Mouse (Mus musculus): Measurements from ENCODE around the gene Ppip5k2.
"Not testable (repeated sequence)": the region's sequence is repeated elsewhere in the genome, so short reads cannot be mapped to it uniquely, and the experiment has no call there.

The Ppip5k2 gene

DNA sequence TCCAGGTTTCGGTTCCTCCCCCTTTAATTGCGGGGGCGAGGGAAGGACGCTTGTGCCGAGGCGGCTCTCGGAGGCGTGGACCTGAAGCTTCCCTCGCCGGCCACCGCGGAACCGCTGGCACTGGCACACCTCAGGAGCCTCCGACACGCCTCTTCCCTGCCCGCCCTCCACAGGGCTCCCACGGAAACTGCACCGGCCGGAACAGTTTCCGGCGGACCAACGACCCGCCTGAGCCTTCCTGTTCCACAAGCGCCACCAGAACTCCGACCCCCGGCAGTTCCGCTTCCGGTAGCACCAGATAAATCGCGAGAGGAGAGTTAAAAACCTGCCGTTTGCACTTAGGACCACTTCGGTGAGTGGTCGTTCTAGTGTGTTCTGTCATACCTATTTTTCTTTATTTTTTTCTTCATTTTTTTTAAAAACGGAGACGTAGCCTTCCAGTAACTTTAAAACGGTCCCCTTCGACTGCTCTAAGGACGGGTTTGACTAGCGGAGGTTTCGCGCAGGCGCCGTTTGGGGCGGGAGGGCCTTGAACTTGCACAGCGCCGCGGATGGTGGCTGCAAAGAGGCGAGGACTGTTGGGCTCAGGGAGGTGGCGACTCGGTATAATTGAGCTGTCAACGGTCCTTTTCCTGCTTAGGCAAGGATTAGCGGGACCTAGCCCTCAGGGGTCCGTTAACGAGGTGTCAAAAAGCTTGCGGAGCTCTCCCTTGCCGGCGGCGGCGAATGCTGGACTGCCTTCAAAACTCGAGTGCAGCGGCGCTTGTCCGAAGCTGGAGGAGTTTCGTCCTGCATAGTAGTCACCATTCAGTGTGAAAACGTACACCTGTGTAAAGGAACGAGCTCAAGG, at the start of gene Ppip5k2, which contains the start of gene Gin1:
Gene Ppip5k2, minus strand, starts transcription at position 508 of the 850 bp plus-strand sequence.
Gene Gin1, plus strand, starts transcription at position 269 of the 850 bp plus-strand sequence.
- peak; percentile 97 for DNase-seq (ENCODE audit: low read depth, low spot score)

DNA sequence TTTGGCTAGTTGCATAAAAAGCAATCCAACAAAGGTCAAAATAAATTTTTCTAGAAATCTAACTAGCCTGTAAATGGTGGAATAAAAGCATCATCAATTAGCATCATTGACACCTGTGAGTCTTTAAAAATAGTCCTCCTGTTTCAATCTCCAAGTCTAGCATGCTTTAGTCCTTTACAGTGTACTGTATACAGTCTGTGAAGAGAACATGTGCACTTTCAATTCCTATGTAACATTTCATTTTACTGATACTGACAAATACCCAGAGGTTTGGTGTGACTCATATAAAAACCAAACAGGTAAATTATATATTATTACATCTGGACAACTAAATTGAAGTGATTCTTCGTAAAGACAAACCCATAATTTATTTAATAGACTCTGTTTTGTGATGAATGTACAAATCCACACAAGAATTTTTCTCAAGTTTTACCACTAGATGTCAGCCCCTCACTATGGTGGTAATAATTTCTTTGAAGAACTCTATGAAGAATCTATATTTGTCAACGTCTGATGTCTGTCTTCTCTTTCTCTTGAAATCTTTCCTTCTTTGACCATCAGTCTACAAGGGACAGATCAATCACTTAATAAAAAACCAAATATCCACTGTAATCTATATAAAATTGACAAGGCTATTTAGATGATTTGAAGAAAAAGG, 39.2 kb upstream of the Ppip5k2 start:
- DNase-seq (ENCODE audit: low read depth, low spot score), result peak; percentile 19

GRCm38 (mm10) chr1:97804520-97804919, 34.3 kb upstream of the Ppip5k2 start:
- no peak for DNase-seq (ENCODE audit: low read depth, low spot score)

DNA sequence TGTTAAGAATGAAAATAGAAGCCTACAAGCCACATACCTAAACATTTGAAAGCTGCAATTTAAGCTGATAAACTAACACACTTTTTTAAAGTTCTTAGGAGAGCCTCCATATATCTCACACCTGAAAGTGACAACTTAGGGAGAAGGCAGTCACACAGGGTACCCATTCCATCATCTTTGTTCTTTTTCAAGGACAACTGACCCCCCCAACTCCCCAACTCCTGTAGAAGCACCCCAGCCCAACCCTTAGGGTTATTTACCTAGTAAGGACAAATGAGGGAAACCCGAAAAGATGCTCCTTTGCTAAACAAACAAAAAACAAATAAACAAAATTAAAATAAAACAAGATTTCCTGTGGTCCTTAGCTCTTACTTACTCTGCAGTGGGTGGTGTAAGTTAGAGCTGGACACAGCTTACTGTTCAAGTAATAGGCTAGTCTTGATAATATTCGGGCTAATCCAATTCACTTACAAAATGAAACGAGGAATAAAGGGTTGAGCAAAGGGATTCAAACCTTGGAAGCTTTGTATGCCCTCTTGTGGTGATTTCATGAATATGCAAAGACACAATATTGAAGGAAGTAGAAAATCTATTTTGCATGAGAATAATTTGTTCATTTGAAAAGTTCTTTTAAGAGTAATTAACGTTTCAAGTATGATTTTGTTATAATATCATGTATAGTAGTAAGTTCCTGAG, 32.1 kb upstream of the Ppip5k2 start:
- DNase-seq (ENCODE audit: low read depth, low spot score), result peak; percentile 43

- no peak for DNase-seq (ENCODE audit: low read depth, low spot score)
These were observed 25.7 kb upstream of the Ppip5k2 start for GRCm38 (mm10) chr1:97795936-97796335.

- DNase-seq (ENCODE audit: low read depth, low spot score), result no peak
These were observed 23.9 kb upstream of the Ppip5k2 start for GRCm38 (mm10) chr1:97794110-97794509.

GRCm38 (mm10) chr1:97788490-97788889, 18.3 kb upstream of the Ppip5k2 start:
- no peak for DNase-seq (ENCODE audit: low read depth, low spot score)

- DNase-seq (ENCODE audit: low read depth, low spot score), result no peak
These were observed 17.5 kb upstream of the Ppip5k2 start for GRCm38 (mm10) chr1:97787674-97788073.

DNA sequence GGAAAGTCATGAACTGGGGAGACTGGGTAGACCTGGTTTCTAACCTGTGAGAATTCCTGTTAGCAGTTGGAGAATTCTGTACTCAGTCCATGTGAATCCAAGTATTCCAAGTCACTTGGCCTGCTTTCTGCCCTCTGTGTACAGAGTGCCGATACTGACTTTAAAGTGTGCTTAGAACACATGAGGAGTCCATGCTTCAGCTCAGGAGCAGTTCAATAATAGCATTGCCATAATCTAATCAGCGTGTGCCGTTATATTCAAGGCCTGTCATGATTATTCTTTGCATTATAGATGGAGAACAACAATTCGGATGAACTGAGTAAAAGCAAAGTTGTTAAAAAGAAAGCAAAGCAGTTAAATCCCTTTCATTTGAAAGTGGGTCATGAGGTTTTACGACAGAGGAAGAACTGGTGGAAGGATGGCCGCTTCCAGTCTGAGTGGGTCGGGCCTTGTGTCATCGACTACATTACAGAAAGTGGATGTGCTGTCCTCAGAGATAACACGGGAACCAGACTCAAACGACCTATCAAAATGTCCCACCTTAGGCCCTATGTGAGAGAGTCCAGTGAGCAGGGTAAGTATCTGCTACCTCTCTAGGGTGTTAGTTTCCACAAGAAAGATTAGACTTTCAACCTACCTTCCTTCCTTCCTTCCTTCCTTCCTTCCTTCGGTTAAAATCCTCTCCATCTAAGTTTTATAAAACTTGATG, 15.6 kb upstream of the Ppip5k2 start:
- no peak for DNase-seq (ENCODE audit: low read depth, low spot score)

DNA sequence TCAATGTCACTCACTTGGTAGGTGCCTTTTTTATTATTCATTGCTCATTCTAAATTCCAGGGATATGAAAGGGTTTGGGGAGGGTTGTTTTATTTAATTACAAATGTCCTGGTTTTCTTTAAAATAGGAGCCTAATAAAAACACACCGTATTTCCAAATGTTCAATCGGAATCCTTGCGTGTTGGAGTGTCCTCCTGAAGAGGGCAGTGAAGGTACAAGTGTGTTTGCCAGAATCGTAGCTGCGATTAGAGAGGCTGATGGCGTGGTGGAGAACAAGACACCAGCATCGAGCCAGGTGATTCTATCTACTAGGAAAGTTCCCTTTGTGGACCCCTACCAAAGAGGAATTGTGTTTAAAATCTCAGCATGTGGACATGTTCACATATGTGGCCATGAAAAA, 14.7 kb upstream of the Ppip5k2 start:
- DNase-seq (ENCODE audit: low read depth, low spot score), result no peak

- no peak for DNase-seq (ENCODE audit: low read depth, low spot score)
These were observed 11.5 kb upstream of the Ppip5k2 start for GRCm38 (mm10) chr1:97781674-97782073.

GRCm38 (mm10) chr1:97773973-97774372, 3.8 kb upstream of the Ppip5k2 start:
- no peak for DNase-seq (ENCODE audit: low read depth, low spot score)

DNA sequence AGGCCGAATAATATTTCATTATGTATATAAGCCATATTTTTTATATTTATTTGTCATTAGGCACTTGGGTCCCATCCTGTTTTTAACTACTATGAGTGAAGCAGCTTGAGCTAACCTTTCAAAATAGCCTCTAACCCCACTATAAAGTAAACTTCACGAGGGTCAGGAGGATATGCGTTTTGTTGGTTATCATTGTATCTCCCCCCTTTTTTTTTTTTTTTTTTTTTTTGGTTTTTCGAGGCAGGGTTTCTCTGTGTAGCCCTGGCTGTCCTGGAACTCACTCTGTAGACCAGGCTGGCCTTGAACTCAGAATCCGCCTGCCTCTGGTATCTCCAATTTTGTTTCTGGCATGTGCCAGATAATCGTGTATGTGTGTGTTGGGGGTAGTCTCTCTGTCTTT, 3.2 kb upstream of the Ppip5k2 start:
- no peak for DNase-seq (ENCODE audit: low read depth, low spot score)

DNA sequence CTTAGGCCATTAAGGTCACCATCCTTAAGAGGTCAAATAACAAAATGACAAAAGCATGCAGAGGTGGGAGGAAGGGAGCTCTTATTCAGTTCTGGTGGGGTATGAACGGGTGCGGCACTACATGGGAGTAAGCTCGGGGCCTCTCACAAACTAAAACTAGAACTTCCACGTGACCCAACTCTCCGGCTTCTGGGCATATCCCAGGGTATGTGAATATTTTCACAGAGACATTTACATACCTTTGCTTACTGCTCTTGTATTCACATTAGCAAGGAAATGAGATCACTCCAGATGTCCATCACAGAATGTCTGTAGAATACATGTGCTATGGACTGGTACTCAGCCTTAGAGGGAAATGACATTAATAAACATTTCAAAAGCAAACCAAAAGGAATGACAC, 1.5 kb upstream of the Ppip5k2 start:
- no peak for DNase-seq (ENCODE audit: low read depth, low spot score)

- no peak for DNase-seq (ENCODE audit: low read depth, low spot score)
These were observed 907 bp upstream of the Ppip5k2 start for GRCm38 (mm10) chr1:97771118-97771517.

GRCm38 (mm10) chr1:97769294-97769903, 812 bp downstream of the Ppip5k2 start:
- DNase-seq (ENCODE audit: low read depth, low spot score), result peak; percentile 76

GRCm38 (mm10) chr1:97768906-97769293, 1.3 kb downstream of the Ppip5k2 start:
- no peak for DNase-seq (ENCODE audit: low read depth, low spot score)

DNA sequence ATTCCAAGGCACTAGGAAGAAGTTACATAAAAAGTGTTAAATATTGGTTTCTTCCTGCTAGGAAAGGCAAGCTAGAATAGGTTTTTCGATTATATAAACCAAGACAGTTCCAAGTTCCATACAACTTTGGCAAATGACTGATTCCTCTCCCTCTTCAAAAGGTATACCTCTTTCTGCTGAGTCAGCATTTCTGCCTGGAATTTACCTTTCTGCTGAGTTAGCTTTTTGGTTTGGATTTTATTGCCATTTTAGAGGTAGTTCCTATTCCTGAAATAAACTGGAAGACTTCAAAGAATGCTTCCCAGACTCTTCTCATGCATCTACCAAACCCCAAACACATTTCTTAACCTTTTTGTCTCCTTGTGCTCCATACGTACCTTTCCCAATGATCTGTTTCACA, 2.1 kb downstream of the Ppip5k2 start:
- no peak for DNase-seq (ENCODE audit: low read depth, low spot score)

GRCm38 (mm10) chr1:97765712-97766111, 4.5 kb downstream of the Ppip5k2 start:
- DNase-seq (ENCODE audit: low read depth, low spot score), result not testable (repeated sequence)

- no peak for DNase-seq (ENCODE audit: low read depth, low spot score)
These were observed 8.7 kb downstream of the Ppip5k2 start for GRCm38 (mm10) chr1:97761477-97761876.

- no peak for DNase-seq (ENCODE audit: low read depth, low spot score)
These were observed 9.6 kb downstream of the Ppip5k2 start for GRCm38 (mm10) chr1:97760598-97760997.
